Mouse (Mus musculus) kidney, adult 18-20 months (tissue): ENCODE measurements at regions not wholly inside any gene's neighbourhood (a gene's known extent, or its start where the extent isn't known, plus 50 kb on each side); places are given as distances from the start of the nearest gene placed in this dataset.
A peak's percentile ranks its signal among the peaks of the same experiment; 100 is the strongest.
"Not testable (repeated sequence)": the region's sequence is repeated elsewhere in the genome, so short reads cannot be mapped to it uniquely, and the experiment has no call there.

Experiments used
- DNase-seq: peaks from one replicate; pipeline ENCODE4 v3.0.0; 2021

- peak; percentile 26 for DNase-seq
These were observed 306.4 kb upstream of the 5730507C01Rik start for GRCm38 (mm10) chr12:18207941-18208340.

- DNase-seq = not testable (repeated sequence)
These were observed 297.8 kb upstream of the 5730507C01Rik start for GRCm38 (mm10) chr12:18216432-18216926.

- no peak for DNase-seq
These were observed 289.8 kb upstream of the 5730507C01Rik start for GRCm38 (mm10) chr12:18224516-18224915.

GRCm38 (mm10) chr12:18226691-18227090, 287.6 kb upstream of the 5730507C01Rik start:
- DNase-seq = no peak

- DNase-seq = not testable (repeated sequence)
These were observed 282.4 kb upstream of the 5730507C01Rik start for GRCm38 (mm10) chr12:18231896-18232295.

- not testable (repeated sequence) for DNase-seq
These were observed 278.0 kb upstream of the 5730507C01Rik start for GRCm38 (mm10) chr12:18236330-18236729.

- DNase-seq = no peak
These were observed 276.8 kb upstream of the 5730507C01Rik start for GRCm38 (mm10) chr12:18237549-18237948.
